Mouse (Mus musculus): ENCODE results near the gene Lingo3. TPM values are rescaled to one million over a fixed set of nuclear protein-coding genes. Genes with fewer than 3 reads are reported as not detected.
A peak's percentile ranks its signal among the peaks of the same experiment; 100 is the strongest.

Gene Lingo3
- total RNA-seq, 2 experiments from 2014 or later, result 1.8 to 2.5 TPM

DNA sequence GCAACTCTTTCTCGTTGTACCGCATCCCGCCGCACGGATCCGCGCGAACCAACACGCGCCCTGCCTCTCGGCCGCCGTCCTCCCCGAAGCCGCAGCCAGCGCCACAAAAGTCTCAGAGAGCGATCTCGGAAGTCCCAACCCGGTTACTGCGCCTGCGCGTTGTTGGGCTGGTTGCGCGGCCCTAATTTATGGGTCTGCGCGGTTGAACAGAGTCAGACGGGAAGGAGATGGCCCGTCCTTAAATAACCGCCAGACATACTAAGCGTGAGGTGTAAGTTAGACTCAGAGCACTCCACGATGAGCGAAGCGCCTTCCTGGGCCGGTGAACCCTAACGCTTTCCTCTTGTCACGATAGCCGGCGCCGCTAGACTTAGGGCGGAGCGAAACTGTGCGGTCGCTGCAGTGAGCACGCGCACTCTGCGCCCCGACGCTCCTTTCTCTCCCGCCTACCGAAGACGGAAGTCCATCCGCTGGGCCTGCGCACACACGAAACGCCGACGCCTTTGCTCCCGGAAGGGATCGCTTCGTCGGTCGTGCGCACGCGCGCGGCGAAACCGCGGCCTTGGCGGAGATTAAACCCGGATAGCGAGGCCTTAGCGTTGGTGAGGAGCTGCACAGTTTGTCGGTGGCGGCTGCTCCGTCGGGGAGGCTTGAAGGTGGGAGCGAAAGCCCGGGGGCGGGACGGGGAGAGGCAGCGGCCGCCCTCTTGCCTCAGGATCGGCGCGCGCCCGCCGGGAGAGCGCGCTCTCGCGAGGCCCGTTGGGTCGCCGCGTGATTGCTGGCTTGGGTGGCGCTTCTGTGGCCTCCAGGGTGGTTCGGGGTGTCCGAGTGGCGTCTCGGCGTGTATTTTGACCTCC, 45.5 kb downstream of the Lingo3 start, which contains the start of the genes Sf3a2 and Plekhj1:
TSS of gene Sf3a2 (plus strand) at position 49 of the 857 bp plus-strand sequence.
TSS of gene Plekhj1 (minus strand) at position 477 of the 857 bp plus-strand sequence.
- DNase-seq, result peak; percentile 96

DNA sequence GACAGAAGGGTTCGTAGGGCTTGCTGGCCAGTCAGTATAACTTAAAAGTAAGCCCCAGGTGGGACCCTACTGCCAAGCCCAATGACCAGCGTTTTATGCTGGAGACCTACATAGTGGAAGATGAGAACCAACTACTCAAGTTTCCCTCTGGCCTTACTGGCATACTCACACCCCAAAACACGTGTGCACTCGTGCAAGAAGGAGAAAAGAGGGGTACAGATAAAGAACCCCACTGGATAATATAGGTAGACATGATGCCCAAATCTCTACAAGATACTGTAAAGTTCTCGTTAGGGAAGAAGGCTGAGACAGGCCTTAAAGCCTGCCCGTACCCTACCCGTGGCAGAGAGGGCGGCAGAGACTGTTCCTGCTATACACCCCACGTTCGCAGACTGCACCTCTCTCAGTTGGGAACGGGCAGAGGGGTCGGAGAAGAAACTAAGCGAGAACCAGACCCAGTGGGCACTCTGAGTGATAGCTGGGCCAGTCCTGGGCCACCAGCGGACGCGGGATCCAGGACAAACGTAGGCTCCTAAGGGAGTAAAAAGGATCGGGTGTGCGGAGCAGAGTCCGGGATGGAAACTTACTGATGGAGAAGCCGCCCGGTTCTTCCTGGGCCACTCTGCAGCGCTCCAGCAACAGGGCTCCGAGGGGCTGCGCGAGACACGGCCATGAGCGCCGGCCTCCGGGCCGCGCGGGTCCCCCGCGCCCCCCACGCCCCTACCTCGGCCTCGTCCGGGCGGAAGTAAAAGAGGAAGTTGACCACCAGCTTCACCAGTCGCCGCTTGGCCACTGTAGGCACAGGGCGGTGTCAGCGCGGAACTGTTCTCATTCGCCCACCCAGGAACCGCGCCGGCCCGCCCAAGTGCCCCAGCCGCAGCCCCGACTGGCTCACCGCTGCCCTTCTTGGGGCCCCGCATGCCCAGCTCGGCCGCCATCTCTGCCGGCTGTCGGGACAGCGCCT, 46.4 kb downstream of the Lingo3 start:
- no peak for DNase-seq

DNA sequence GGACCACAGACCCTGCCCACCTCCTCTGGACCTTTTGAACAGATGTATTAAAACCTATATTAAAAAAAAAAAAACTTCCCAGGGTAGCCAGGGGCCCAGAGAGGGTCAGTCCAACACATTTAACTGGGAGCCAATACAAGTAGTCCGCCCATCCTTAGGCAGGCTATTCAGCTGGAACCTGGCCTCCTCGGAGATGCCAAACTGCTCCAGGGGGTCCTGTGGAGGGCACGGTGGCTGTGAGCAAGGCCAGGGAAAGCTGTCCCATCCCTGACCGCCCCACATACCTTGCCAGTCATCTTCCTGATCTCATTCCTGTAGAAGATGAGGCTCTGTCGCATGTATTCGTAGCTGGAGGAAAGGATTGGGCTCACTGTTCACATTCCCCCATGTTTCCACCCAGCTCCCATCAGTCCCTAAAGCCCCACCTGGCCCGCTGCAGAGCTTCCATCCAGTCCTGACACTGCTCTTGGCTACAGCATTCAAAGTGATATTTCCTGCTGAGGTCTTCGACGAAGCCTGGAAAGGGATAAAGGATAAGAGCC, 47.5 kb downstream of the Lingo3 start:
- no peak for DNase-seq

DNA sequence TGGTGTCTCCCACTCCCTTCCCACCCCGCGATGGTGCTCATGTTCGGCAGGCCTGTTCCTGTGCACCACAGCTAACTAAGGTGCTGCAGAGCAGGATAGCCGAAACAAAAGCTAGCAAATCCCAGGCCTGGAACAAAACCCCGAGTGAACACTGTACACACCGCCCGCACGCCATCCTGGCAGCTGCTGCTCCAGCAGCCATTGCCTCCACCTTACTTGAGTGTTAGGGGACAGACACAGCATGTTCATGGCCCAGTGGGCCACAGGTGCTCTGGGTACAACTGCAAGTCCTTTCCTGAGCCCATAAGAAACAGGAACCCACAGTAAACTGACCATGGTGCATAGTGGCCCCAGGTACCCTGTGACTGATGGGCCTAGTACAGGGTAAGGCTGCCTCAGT, 49.1 kb downstream of the Lingo3 start:
- no peak for DNase-seq

DNA sequence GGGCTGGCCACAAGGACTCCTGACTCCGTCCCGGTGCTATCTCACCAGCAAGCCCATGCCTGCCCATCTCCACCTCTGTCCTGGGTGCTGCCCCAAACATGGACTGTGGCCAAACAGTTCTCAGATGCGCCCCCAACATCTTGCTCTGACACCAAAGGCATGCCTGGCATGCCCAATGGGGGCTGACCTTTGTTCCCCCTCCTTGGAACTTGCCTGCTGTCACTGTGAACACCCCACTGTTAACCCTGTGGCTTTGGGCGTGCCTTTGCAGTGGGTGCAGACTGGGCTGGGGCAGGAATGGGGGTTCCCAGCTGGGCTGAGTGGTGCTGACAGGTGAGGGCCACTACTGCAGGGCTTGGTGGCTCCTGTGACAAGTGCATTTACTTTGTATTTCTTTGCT, 50.0 kb downstream of the Lingo3 start:
- no peak for DNase-seq

DNA sequence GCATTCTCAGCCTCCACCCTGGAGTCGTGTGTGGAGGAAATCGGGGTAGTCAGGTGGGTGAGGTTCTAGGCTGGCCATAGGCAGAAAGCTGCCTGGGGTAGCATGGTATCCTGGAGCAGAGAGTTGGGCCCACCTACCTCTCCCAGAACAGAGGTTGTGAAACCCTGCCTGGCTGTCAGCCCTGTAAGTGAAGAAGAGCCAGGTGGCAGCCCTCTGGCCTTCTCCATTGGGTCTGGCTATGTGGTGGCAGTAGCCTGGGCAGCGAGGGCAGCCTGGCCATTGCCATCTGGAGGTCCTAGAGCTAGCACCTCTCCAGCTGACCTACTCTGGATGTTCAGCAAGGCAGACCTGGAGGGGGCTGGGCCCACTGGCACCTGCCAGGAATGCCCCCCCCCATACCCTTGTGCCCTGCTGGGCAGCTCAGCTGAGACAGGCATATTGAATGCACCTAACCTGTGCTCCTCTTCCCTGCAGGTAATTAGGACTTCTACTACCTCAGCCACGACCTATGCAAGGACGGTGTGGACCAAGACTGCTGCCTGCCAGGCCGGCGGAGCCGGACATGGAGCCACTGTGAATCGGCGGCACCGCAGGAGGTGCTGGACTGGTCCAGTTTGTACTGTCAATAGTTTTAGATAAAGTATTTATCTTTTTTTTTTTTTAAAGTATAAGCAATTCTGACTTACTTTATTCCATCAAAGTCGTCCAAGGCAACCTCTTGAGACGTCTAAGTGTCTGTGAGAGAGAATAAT, 50.6 kb downstream of the Lingo3 start:
- no peak for DNase-seq

DNA sequence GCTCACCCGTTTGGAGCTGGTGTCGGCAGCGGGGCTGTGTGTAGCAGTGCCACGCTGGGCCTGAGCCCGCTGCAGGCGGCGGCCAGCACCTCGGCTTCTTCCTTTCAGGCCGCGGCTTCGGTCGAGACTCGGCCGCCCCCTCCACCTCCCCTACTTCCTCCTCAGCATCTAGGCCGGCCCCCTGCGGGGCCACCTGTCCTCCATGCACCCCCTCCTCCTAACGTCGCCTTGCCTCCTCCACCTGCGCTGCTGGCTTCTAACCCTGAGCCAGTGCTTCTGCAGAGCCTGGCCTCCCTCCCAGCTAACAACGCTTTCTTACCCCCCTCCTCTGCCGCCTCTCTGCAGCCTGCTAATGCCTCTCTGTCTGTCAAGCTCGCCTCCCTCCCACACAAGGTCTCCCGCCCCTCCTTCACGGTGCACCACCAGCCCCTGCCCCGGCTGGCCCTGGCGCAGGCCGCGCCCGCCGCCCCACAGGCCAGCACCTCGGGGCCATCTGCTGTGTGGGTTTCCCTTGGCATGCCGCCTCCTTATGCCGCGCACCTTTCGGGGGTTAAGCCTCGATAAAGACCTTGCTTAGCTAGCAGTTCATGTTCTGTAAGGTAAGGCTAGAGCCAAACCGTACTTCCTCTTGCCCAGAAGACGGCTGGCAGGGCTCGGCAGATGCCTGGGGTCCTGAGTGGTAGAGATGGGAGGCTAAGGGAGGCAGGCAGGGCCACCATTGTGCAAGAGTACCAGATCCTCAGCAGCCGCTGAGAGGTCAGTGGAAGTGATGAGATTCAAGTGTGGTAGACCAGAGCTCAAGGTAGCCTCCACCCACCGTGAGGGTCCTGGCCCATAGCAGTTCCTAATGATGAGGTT, 51.4 kb downstream of the Lingo3 start:
- DNase-seq, result no peak

DNA sequence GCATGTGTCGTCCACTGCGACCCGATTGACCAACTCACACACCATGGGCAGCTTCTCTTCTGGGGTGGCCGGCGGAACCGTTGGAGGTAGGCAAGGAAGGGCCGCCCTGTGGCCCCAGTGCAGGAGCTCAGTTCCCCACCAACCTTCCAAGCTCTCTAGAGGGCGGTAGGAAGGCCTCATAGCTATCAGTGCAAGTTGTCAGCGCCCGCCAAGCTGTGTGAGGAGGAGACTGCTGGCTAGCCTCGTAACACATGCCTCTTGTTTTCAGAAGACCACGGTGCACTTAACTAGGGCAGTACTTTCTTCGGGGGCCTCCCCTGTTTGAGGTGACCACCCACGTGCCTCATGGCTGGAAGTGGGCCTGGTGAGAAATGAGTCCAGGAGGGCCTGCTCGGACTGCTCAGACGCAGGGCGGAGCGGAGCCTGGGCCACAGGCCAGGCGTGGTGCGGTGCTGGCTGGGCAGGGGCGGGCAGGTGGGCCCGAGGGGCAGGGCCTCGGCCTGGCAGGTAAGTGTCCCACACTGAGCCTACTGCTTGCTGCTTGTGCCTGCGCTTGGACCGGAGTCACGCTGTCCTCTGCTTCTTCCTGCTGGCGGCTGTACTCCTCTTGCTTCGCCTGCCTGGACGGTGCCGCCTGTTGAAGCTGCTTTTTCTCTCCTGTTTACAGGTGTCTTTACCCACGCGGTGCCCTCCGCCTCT, 52.2 kb downstream of the Lingo3 start:
- DNase-seq, result no peak

DNA sequence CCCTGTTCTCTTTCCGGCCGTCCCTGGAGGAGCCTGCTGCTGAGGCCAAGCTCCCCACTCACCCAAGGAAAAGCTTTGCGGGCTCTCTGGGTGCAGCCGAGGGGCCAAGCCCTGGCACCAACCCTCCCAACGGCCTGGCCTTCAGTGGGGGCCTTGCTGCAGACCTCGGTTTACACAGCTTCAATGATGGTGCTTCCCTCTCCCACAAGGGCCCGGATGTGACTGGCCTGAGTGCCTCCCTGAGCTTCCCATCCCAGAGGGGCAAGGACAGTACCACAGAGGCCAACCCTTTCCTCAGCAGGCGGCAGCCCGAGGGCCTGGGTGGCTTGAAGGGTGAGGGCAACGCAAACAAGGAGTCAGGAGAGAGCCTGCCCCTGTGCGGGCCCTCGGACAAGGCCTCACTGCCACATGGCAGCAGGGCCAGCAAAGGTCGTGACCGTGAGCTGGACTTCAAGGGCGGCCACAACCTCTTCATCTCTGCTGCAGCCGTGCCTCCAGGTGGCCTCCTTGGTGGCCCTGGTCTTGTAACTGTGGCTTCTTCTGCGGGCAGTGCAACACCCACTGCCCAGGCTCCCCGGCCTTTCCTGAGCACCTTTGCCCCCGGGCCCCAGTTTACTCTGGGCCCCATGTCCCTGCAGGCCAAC, 53.0 kb downstream of the Lingo3 start:
- DNase-seq, result no peak

DNA sequence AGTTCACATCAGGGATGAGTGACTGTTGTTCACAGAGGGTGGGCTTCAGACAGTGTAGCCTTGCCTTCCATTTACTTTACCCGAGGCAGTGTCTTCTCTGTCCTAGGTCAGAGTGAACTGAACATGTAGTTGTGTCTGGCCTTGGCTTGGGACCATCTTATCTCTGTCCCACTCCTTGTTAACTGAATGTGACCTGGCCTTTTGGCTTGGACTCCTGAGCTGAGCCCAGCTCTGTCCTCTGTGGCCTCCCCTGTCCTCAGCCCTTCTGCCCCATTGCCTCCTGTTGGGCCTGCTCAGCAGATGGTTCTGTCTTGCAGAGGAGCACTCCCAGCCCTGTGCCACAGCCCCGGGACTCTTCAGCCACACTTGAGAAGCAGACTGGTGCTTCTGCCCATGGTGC, 56.3 kb downstream of the Lingo3 start:
- no peak for DNase-seq

DNA sequence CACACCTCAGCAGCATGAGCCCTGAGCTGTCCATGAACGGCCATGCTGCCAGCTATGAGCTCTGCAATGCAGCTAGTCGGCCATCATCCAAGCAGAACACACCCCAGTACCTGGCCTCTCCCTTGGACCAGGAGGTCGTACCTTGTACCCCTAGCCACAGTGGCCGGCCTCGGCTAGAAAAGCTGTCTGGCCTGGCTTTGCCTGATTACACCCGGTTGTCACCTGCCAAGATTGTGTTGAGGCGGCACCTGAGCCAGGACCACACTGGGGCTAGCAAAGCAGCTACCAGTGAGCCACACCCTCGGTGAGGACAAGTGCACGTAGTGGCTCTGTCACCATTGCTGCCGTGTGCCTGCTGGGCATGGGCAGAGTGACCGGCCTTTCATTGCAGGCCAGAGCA, 57.9 kb downstream of the Lingo3 start:
- DNase-seq, result no peak

DNA sequence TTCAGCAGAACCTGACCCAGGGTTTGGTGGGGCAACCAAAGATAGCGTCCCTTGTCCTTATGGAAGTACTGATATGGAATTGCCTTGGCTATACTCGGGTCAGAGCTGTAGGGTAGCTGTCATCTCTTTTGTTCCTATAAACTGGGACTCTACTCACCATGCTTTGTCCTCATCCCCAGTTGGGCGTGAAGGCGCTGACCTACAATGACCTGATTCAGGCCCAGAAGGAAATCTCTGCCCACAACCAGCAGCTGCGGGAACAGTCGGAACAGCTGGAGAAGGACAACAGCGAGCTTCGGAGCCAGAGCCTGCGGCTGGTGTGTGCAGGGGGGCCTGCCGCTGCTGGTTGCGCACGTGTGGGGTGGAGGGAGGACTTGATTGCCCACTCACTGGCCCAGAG, 59.0 kb downstream of the Lingo3 start:
- no peak for DNase-seq

DNA sequence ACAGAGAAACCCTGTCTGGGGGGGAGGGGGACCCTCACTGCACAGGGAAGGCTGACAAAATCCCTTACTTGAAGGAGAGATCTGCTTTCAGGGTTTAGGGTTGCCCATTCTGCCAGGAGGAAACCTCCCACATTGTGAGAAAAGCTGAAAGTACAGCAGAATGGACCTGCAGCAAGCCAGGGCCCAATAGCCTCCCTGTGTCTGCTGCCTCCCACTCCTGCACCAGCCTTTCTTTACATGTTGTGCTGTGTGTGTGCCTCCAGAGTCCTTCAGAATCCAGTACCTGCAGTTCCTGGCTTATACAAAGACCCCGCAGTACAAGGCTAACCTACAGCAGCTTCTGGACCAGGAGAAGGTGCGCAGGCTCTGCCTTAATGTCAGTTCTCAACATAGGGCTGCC, 59.5 kb downstream of the Lingo3 start:
- DNase-seq, result no peak

Small RNA genes within 50 kb of the gene (microRNA-seq; reads per million reads assigned to microRNA genes)
- gene Mir1982, result 4.1 to 5.3 reads per million in 2 experiments

Other genes starting within 250 kb of the Lingo3 start
- 10 to 100 TPM; 27.0 to 30.4 TPM for gene Scamp4, start 241.2 kb downstream of the Lingo3 start, total RNA-seq (2021)
- 1 to 10 TPM; 2.6 to 2.9 TPM for gene Adat3, start 241.2 kb downstream of the Lingo3 start, total RNA-seq (2021)
- gene Gm49322, start 238.0 kb downstream of the Lingo3 start, total RNA-seq (2021), result 1 to 10 TPM in 1 of 2 experiments, under 1 TPM in 1; 0.79 to 1.2 TPM
- 100 to 1,000 TPM; 142 to 162 TPM for gene Csnk1g2, start 221.2 kb downstream of the Lingo3 start, total RNA-seq (2021)
- 10 to 100 TPM; 42.2 to 42.4 TPM for gene Btbd2, start 187.0 kb downstream of the Lingo3 start, total RNA-seq (2021)
- 100 to 1,000 TPM; 105 TPM for gene Mknk2, start 165.9 kb downstream of the Lingo3 start, total RNA-seq (2021)
- 10 to 100 TPM; 12.5 to 13.0 TPM for gene Mob3a, start 142.1 kb downstream of the Lingo3 start, total RNA-seq (2021)
- 1 to 10 TPM; 3.2 to 4.6 TPM for gene Izumo4, start 141.9 kb downstream of the Lingo3 start, total RNA-seq (2021)
- gene Ap3d1, start 101.8 kb downstream of the Lingo3 start, total RNA-seq (2021), result 10 to 100 TPM; 47.8 to 53.8 TPM
- 10 to 100 TPM; 75.6 to 76.8 TPM for gene Dot1l, start 88.8 kb downstream of the Lingo3 start, total RNA-seq (2021)
- 10 to 100 TPM; 46.0 to 51.7 TPM for gene Sf3a2, start 45.8 kb downstream of the Lingo3 start, total RNA-seq (2021)
- gene Plekhj1, start 45.4 kb downstream of the Lingo3 start, total RNA-seq (2021), result 10 to 100 TPM; 36.2 to 37.1 TPM
- 1 to 10 TPM in 1 of 2 experiments, under 1 TPM in 1; 0.61 to 1.0 TPM for gene Amh, start 38.8 kb downstream of the Lingo3 start, total RNA-seq (2021)
- 1 to 10 TPM in 1 of 2 experiments, under 1 TPM in 1; 0.62 to 1.6 TPM for gene Jsrp1, start 30.5 kb downstream of the Lingo3 start, total RNA-seq (2021)
- gene Oaz1, start 17.4 kb downstream of the Lingo3 start, total RNA-seq (2021), result 1,000 to 10,000 TPM; 1,002 to 1,049 TPM
- 10 to 100 TPM; 29.9 to 35.0 TPM for gene Lsm7, start 11.2 kb upstream of the Lingo3 start, total RNA-seq (2021)
- gene Sppl2b, start 11.2 kb upstream of the Lingo3 start, total RNA-seq (2021), result 10 to 100 TPM; 23.4 to 24.8 TPM
- gene Tmprss9, start 27.8 kb upstream of the Lingo3 start, total RNA-seq (2021), result not detected
- 100 to 1,000 TPM; 162 to 169 TPM for gene Timm13, start 56.9 kb upstream of the Lingo3 start, total RNA-seq (2021)
- gene Lmnb2, start 74.2 kb upstream of the Lingo3 start, total RNA-seq (2021), result 10 to 100 TPM; 15.5 to 17.2 TPM
- gene Gadd45b, start 86.0 kb upstream of the Lingo3 start, total RNA-seq (2021), result 1 to 10 TPM; 6.4 to 9.5 TPM
- gene Gng7, start 170.9 kb upstream of the Lingo3 start, total RNA-seq (2021), result under 1 TPM; 0.38 to 0.47 TPM
- not detected for gene Diras1, start 181.6 kb upstream of the Lingo3 start, total RNA-seq (2021)
- gene Slc39a3, start 193.4 kb upstream of the Lingo3 start, total RNA-seq (2021), result 1 to 10 TPM; 7.6 to 7.8 TPM
- 100 to 1,000 TPM; 102 to 103 TPM for gene Sgta, start 216.1 kb upstream of the Lingo3 start, total RNA-seq (2021)
- gene Thop1, start 226.0 kb upstream of the Lingo3 start, total RNA-seq (2021), result 10 to 100 TPM; 14.5 to 15.5 TPM

Data from heart, postnatal 4 days (tissue).